Mouse (Mus musculus) erythroblast, embryonic 14.5 days (primary cell): ENCODE results near the gene Abcb8.

ENCODE experiments used
- GATA1 ChIP-seq: IDR thresholded peaks from 2 replicates; pipeline ENCODE4 v1.6.1; 2012; ENCODE audit warnings: low read length, inconsistent platforms, mixed read lengths
- TAL1 ChIP-seq: IDR thresholded peaks from 3 replicates; pipeline ENCODE4 v1.6.1; 2012; ENCODE audit warnings: low read length, inconsistent platforms, mixed read lengths

- TF ChIP-seq TAL1 (no peak), GATA1 (no peak)
Observed at GRCm38 (mm10) chr5:24391864-24392263, 1.6 kb upstream of the Abcb8 start, which contains the start of gene Atg9b.
